Mouse (Mus musculus) megakaryocyte, embryonic 14.5 days (primary cell): ENCODE results near the gene Pigm.

Experiments used
- FLI1 ChIP-seq: IDR thresholded peaks from 2 replicates; pipeline ENCODE4 v1.6.1; 2012; ENCODE audit warnings: low read length, inconsistent platforms, mixed read lengths
- GATA1 ChIP-seq: IDR thresholded peaks from 3 replicates; pipeline ENCODE4 v1.6.1; 2012; ENCODE audit warnings: mixed read lengths, low read length, inconsistent platforms, borderline replicate concordance

- no peak for TF ChIP-seq GATA1
- no peak for TF ChIP-seq FLI1
Measured at GRCm38 (mm10) chr1:172355336-172355735, 21.0 kb upstream of the Pigm start.
